Mouse (Mus musculus) liver, postnatal 0 days (tissue): ENCODE results near the gene Tbc1d22a.

Source experiments
- CTCF ChIP-seq: sonication (generic); IDR thresholded peaks from 2 replicates; pipeline ENCODE4 v1.5.1; 2016; ENCODE audit warnings: antibody characterized with exemption, low read depth
- EP300 ChIP-seq: IDR thresholded peaks from 2 replicates; pipeline ENCODE4 v1.6.1; 2016; ENCODE audit warnings: antibody characterized with exemption, low read depth, mild to moderate bottlenecking

- TF ChIP-seq EP300 = no peak
- no peak for TF ChIP-seq CTCF
Observed at GRCm38 (mm10) chr15:86188186-86188585, 26.1 kb upstream of the Tbc1d22a start.
